Mouse (Mus musculus): ENCODE measurements around the gene Tmem234.

- peak; percentile 37 for TF ChIP-seq CTCF (IDR thresholded peaks at IDR 0.05)
- TF ChIP-seq EP300 (IDR thresholded peaks at IDR 0.05): no peak
Measured at GRCm38 (mm10) chr4:129600233-129601158, at the start of gene Tmem234, which contains the start of gene Eif3i.

Data from lung, postnatal 0 days (tissue).